Mouse (Mus musculus) limb, embryonic 11.5 days (tissue): Measurements from ENCODE around the gene Zbtb20. TPM values are rescaled to one million over a fixed set of nuclear protein-coding genes. Genes with fewer than 3 reads are reported as not detected.
A peak's percentile ranks its signal among the peaks of the same experiment; 100 is the strongest.

Experiments used
- ATAC-seq: fragments of 200-750 bp; cut with Nextera tagmentation; 2 replicates; pipeline ENCODE4 v1.8.0; 2017; ENCODE audit warnings: low read depth; ENCODE audit not compliant: insufficient number of reproducible peaks, low FRiP score, low TSS enrichment
- DNase-seq: peaks from one replicate; pipeline ENCODE4 v3.0.0-alpha.2; 2015; ENCODE audit warnings: low spot score
- H3K27ac ChIP-seq: fragments of 300-500 bp; sonication (generic); replicated peaks from 2 replicates; pipeline ENCODE4 v1.5.1; 2014; ENCODE audit warnings: low read depth, mild to moderate bottlenecking, low read length
- H3K27me3 ChIP-seq: fragments of 300-500 bp; sonication (generic); 2 replicates; pipeline ENCODE4 v1.6.1; 2014; ENCODE audit warnings: mild to moderate bottlenecking, low read length, mixed read lengths; ENCODE audit not compliant: control insufficient read depth, insufficient read depth
- H3K36me3 ChIP-seq: fragments of 300-500 bp; sonication (generic); 2 replicates; pipeline ENCODE4 v1.6.1; 2014; ENCODE audit warnings: mild to moderate bottlenecking, low read length, moderate library complexity, mixed read lengths; ENCODE audit not compliant: control insufficient read depth, insufficient read depth
- H3K4me1 ChIP-seq: fragments of 300-500 bp; sonication (generic); 2 replicates; pipeline ENCODE4 v1.6.1; 2014; ENCODE audit warnings: low read length, mixed read lengths; ENCODE audit not compliant: control insufficient read depth, insufficient read depth
- H3K4me2 ChIP-seq: fragments of 300-500 bp; sonication (generic); 2 replicates; pipeline ENCODE4 v1.6.1; 2014; ENCODE audit warnings: low read depth, mild to moderate bottlenecking, moderate library complexity; ENCODE audit not compliant: severe bottlenecking
- H3K4me3 ChIP-seq: fragments of 300-500 bp; sonication (generic); 2 replicates; pipeline ENCODE4 v1.5.1; 2014; ENCODE audit warnings: low read depth, low read length
- H3K9ac ChIP-seq: fragments of 300-500 bp; sonication (generic); 2 replicates; pipeline ENCODE4 v1.6.1; 2014; ENCODE audit warnings: mild to moderate bottlenecking, low read length
- H3K9me3 ChIP-seq: fragments of 300-500 bp; sonication (generic); 2 replicates; pipeline ENCODE4 v1.6.1; 2016; ENCODE audit warnings: low read length; ENCODE audit not compliant: control insufficient read depth
- WGBS: fragments of 180-500 bp; shearing (Covaris S2); extraction: QIAGEN DNeasy Blood & Tissue Kit; methylation state at CpG from one replicate; pipeline ENCODE4 v1.1.7; 2014; 5-methylcytosine and 5-hydroxymethylcytosine counted together
- polyA plus RNA-seq: library from polyadenylated mRNA; unstranded; fragments of >200 nt; fragmentation: Nextera tagmentation; extraction: Ambion mirVana; gene quantifications from 2 replicates; pipeline ENCODE4 v1.2.1, GENCODE M21; 2014

Zbtb20 gene
- polyA plus RNA-seq, 1 experiment from 2014 or later = 12.9 TPM

DNA sequence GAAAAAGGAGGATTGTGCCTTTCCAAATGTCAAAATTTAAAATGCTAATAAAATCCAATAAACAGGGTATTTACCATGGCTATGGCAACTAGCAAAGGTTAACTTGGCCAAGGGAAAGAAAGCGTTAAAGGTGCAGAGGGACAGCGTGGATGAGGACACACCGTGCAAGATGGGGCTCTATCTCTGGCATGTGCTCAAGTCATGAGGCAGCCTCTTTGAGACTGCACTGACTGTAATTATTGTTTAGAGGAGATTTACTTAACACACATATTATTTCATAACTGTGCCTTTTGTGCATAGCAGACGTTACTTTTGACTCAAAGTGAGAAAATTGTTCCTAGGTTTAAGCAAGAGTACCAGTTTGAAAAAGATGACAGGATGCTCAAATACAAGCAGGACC is 554.3 kb downstream of the Zbtb20 start:
- no peak for ATAC-seq

GRCm38 (mm10) chr16:43431514-43432371 is 556.1 kb downstream of the Zbtb20 start:
- H3K27me3 ChIP-seq = no peaks in the 10 kb centered on the region
- 87% methylated on average over 5 of the region's 5 CpGs for WGBS
- no peaks in the 10 kb centered on the region for H3K4me1 ChIP-seq
- no peak overlapping the region for H3K9ac ChIP-seq
- no peaks in the 10 kb centered on the region for H3K9me3 ChIP-seq
- ATAC-seq = no peak
- no peak overlapping the region for H3K4me2 ChIP-seq
- no peak overlapping the region for H3K27ac ChIP-seq
- H3K4me3 ChIP-seq = no peak overlapping the region
- no peaks in the 10 kb centered on the region for H3K36me3 ChIP-seq
- DNase-seq = no peak

More for the DNA sequence above, 554.3 kb downstream of the Zbtb20 start:
- Histone ChIP-seq H3K36me3 (no peaks in the 10 kb centered on the region), H3K27ac (no peak overlapping the region), H3K9me3 (no peaks in the 10 kb centered on the region), H3K9ac (no peak overlapping the region), H3K4me1 (no peaks in the 10 kb centered on the region), H3K4me2 (no peak overlapping the region), H3K27me3 (no peaks in the 10 kb centered on the region), H3K4me3 (no peak overlapping the region)
- WGBS = 88% methylated on average over 4 of the region's 4 CpGs
- no peak for DNase-seq

- Histone ChIP-seq H3K27ac (no peak overlapping the region), H3K4me3 (no peak overlapping the region), H3K4me2 (no peak overlapping the region), H3K9ac (no peak overlapping the region), H3K9me3 (no peaks in the 10 kb centered on the region), H3K27me3 (no peaks in the 10 kb centered on the region), H3K4me1 (no peaks in the 10 kb centered on the region), H3K36me3 (no peaks in the 10 kb centered on the region)
- DNase-seq (peak; percentile 28), ATAC-seq (no peak)
- 58% methylated on average over 3 of the region's 3 CpGs for WGBS
These were observed 559.3 kb downstream of the Zbtb20 start for GRCm38 (mm10) chr16:43434941-43435340.

GRCm38 (mm10) chr16:43438878-43439371 is 563.2 kb downstream of the Zbtb20 start:
- no peaks in the 10 kb centered on the region for H3K4me1 ChIP-seq
- ATAC-seq (no peak), DNase-seq (no peak)
- H3K9ac ChIP-seq = no peak overlapping the region
- no peak overlapping the region for H3K4me3 ChIP-seq
- no peak overlapping the region for H3K27ac ChIP-seq
- no peak overlapping the region for H3K4me2 ChIP-seq
- H3K9me3 ChIP-seq = no peaks in the 10 kb centered on the region
- H3K27me3 ChIP-seq = no peaks in the 10 kb centered on the region
- H3K36me3 ChIP-seq = no peaks in the 10 kb centered on the region
- 74% methylated on average over 8 of the region's 8 CpGs for WGBS

GRCm38 (mm10) chr16:43441392-43441791 is 565.7 kb downstream of the Zbtb20 start:
- H3K4me3 ChIP-seq = no peak overlapping the region
- 73% methylated on average over 6 of the region's 6 CpGs for WGBS
- no peak overlapping the region for H3K4me2 ChIP-seq
- no peak overlapping the region for H3K27ac ChIP-seq
- H3K36me3 ChIP-seq = no peaks in the 10 kb centered on the region
- no peaks in the 10 kb centered on the region for H3K27me3 ChIP-seq
- no peaks in the 10 kb centered on the region for H3K9me3 ChIP-seq
- no peak overlapping the region for H3K9ac ChIP-seq
- no peak for ATAC-seq
- no peaks in the 10 kb centered on the region for H3K4me1 ChIP-seq
- no peak for DNase-seq

- Histone ChIP-seq H3K27ac (no peak overlapping the region), H3K4me1 (no peaks in the 10 kb centered on the region), H3K9ac (no peak overlapping the region), H3K36me3 (no peaks in the 10 kb centered on the region), H3K27me3 (no peaks in the 10 kb centered on the region), H3K4me3 (no peak overlapping the region), H3K4me2 (no peak overlapping the region), H3K9me3 (no peaks in the 10 kb centered on the region)
- ATAC-seq (no peak), DNase-seq (no peak)
- 88% methylated on average over 2 of the region's 2 CpGs for WGBS
These were observed 567.4 kb downstream of the Zbtb20 start for GRCm38 (mm10) chr16:43443034-43443433.

GRCm38 (mm10) chr16:43448141-43448981 is 572.7 kb downstream of the Zbtb20 start:
- Histone ChIP-seq H3K27ac (no peak overlapping the region), H3K4me1 (no peaks in the 10 kb centered on the region), H3K4me3 (no peak overlapping the region), H3K36me3 (no peaks in the 10 kb centered on the region), H3K9ac (no peak overlapping the region), H3K9me3 (no peaks in the 10 kb centered on the region), H3K4me2 (no peak overlapping the region), H3K27me3 (no peaks in the 10 kb centered on the region)
- 89% methylated on average over 5 of the region's 5 CpGs for WGBS
- no peak for DNase-seq
- ATAC-seq = no peak

DNA sequence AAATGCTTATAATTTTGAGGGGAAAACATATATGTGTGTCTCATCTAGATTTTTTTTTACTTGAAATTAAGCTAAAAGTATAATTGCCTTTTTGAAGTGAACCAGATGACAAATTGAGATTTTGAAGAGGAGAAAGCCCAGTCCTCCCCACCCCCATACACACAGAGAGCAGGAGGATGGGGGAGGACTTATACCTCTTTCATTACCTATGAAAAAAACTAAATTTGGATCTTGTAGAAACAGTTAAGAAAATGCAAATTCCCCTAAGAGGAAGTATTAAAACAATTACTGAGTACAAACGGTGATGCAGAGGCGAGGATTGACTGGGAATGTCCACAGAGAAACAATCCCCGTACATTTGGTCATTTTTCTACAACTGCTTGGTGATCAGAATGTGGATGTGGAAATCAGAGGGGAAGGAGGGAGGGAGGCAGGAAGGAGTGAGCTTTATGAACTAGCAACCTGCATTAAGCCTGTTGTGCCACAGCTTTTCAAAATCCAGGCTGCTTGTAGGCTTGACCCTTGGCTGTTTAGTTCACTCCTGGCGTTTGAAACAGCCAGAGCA is 578.8 kb downstream of the Zbtb20 start:
- DNase-seq = no peak
- Histone ChIP-seq H3K9ac (no peak overlapping the region), H3K9me3 (no peaks in the 10 kb centered on the region), H3K27me3 (no peaks in the 10 kb centered on the region), H3K4me1 (no peaks in the 10 kb centered on the region), H3K4me3 (no peak overlapping the region), H3K36me3 (no peaks in the 10 kb centered on the region), H3K4me2 (no peak overlapping the region), H3K27ac (no peak overlapping the region)
- ATAC-seq = no peak
- 63% methylated on average over 4 of the region's 4 CpGs for WGBS
